Mouse (Mus musculus) myocyte (in vitro differentiated cells): ENCODE results near the gene Ren1. TPM values are rescaled to one million over a fixed set of nuclear protein-coding genes. Genes with fewer than 3 reads are reported as not detected.
A peak's percentile ranks its signal among the peaks of the same experiment; 100 is the strongest.

Source experiments
- H3K27me3 ChIP-seq: one replicate; pipeline ENCODE4 v1.6.1; 2011; ENCODE audit not compliant: control insufficient read depth, insufficient read depth, insufficient read length
- H3K36me3 ChIP-seq: one replicate; pipeline ENCODE4 v1.6.1; 2011; ENCODE audit not compliant: control insufficient read depth, insufficient read depth
- H3K4me2 ChIP-seq: one replicate; pipeline ENCODE4 v1.6.1; 2011; ENCODE audit warnings: low read depth, control low read depth
- H3K4me3 ChIP-seq: one replicate; pipeline ENCODE4 v1.5.1; 2011; ENCODE audit warnings: mild to moderate bottlenecking, control low read depth, moderate library complexity
- H3K79me2 ChIP-seq: one replicate; pipeline ENCODE4 v1.6.1; 2011; ENCODE audit not compliant: control insufficient read depth, insufficient read depth
- H3ac ChIP-seq: one replicate; pipeline ENCODE4 v1.6.1; 2011; ENCODE audit not compliant: control insufficient read depth, insufficient read length
- CEBPB ChIP-seq: IDR thresholded peaks from 2 replicates; pipeline ENCODE4 v1.6.1; 2011; ENCODE audit warnings: mild to moderate bottlenecking, moderate library complexity; ENCODE audit not compliant: poor library complexity, insufficient read depth, severe bottlenecking
- E2F4 ChIP-seq: IDR thresholded peaks from one replicate; pipeline ENCODE4 v1.6.1; 2011; ENCODE audit warnings: mild to moderate bottlenecking, control low read depth, moderate library complexity; ENCODE audit not compliant: insufficient read depth
- MAX ChIP-seq: IDR thresholded peaks from one replicate; pipeline ENCODE4 v1.6.1; 2011; ENCODE audit warnings: low read depth, mild to moderate bottlenecking, control low read depth
- MYOD1 ChIP-seq, 3 experiments: IDR thresholded peaks; one replicate each; pipeline ENCODE4 v1.6.1; 2011; ENCODE audit warnings: control low read depth in 2 of 3, low read depth in 2 of 3, mild to moderate bottlenecking in 2 of 3, moderate library complexity in 1 of 3; ENCODE audit not compliant: insufficient read length in 2 of 3, control insufficient read depth in 1 of 3
- MYOG ChIP-seq, 3 experiments: IDR thresholded peaks; one replicate each; pipeline ENCODE4 v1.6.1; 2011; ENCODE audit warnings: control low read depth in 2 of 3, low read depth in 2 of 3, mild to moderate bottlenecking in 2 of 3; ENCODE audit not compliant: insufficient read length in 2 of 3, control insufficient read depth in 1 of 3, insufficient read depth in 1 of 3
- POLR2A ChIP-seq: IDR thresholded peaks from one replicate; pipeline ENCODE4 v1.6.1; 2011; ENCODE audit warnings: low read depth, mild to moderate bottlenecking, control low read depth, moderate library complexity; ENCODE audit not compliant: insufficient read length
- POLR2AphosphoS2 ChIP-seq: IDR thresholded peaks from one replicate; pipeline ENCODE4 v1.6.1; 2011; ENCODE audit warnings: low read depth, control low read depth; ENCODE audit not compliant: insufficient read length
- REST ChIP-seq: IDR thresholded peaks from one replicate; pipeline ENCODE4 v1.6.1; 2011; ENCODE audit warnings: mild to moderate bottlenecking, control low read depth, moderate library complexity; ENCODE audit not compliant: insufficient read depth, insufficient read length
- SRF ChIP-seq: IDR thresholded peaks from one replicate; pipeline ENCODE4 v1.6.1; 2011; ENCODE audit warnings: low read depth; ENCODE audit not compliant: control insufficient read depth, insufficient read length
- TCF12 ChIP-seq: IDR thresholded peaks from one replicate; pipeline ENCODE4 v1.6.1; 2011; ENCODE audit warnings: mild to moderate bottlenecking, control low read depth; ENCODE audit not compliant: poor library complexity, insufficient read depth, severe bottlenecking
- TCF3 ChIP-seq: IDR thresholded peaks from one replicate; pipeline ENCODE4 v1.6.1; 2011; ENCODE audit warnings: low read depth, control low read depth; ENCODE audit not compliant: insufficient read length
- USF1 ChIP-seq: IDR thresholded peaks from one replicate; pipeline ENCODE4 v1.6.1; 2011; ENCODE audit warnings: low read depth, mild to moderate bottlenecking, control low read depth, moderate library complexity
- polyA plus RNA-seq: library from polyadenylated mRNA; unstranded; fragments of >200 nt; fragmentation: generic; extraction: Trizol; gene quantifications from one replicate; pipeline ENCODE4 v1.2.1, GENCODE M21; 2012; ENCODE audit warnings: missing spikeins

Gene Ren1
- polyA plus RNA-seq, 1 experiment: not detected

GRCm38 (mm10) chr1:133317149-133317548, 33.2 kb upstream of the Ren1 start:
- Histone ChIP-seq H3K4me3 (no peak overlapping the region), H3K27me3 (peaks cover 12% of the 10 kb centered on the region), H3ac (no peak overlapping the region), H3K4me2 (no peak overlapping the region), H3K36me3 (no peaks in the 10 kb centered on the region), H3K79me2 (no peaks in the 10 kb centered on the region)
- no peak for TF ChIP-seq TCF3
- no peak for TF ChIP-seq MAX
- no peak for TF ChIP-seq CEBPB
- no peak for TF ChIP-seq SRF
- TF ChIP-seq E2F4: no peak
- no peak for TF ChIP-seq TCF12
- TF ChIP-seq POLR2A: no peak
- TF ChIP-seq MYOD1 (IDR thresholded peaks at IDR 0.05; ENCODE audit: control insufficient read depth in 1 of 3, insufficient read length in 2 of 3, low read depth in 2 of 3): no peak
- TF ChIP-seq REST: no peak
- TF ChIP-seq USF1: no peak
- TF ChIP-seq MYOG (IDR thresholded peaks at IDR 0.05; ENCODE audit: control insufficient read depth in 1 of 3, insufficient read depth in 1 of 3, insufficient read length in 2 of 3, low read depth in 2 of 3): no peak
- no peak for TF ChIP-seq POLR2AphosphoS2

GRCm38 (mm10) chr1:133321267-133321925, 28.9 kb upstream of the Ren1 start, which contains the start of gene Kiss1:
Gene Kiss1 (plus strand): TSS chr1:133321875.
- TF ChIP-seq TCF12: no peak
- TF ChIP-seq REST: no peak
- TF ChIP-seq MAX: no peak
- TF ChIP-seq USF1: no peak
- TF ChIP-seq E2F4: no peak
- no peak for TF ChIP-seq TCF3
- no peak for TF ChIP-seq CEBPB
- TF ChIP-seq POLR2AphosphoS2: no peak
- no peak for TF ChIP-seq MYOD1 (IDR thresholded peaks at IDR 0.05; ENCODE audit: control insufficient read depth in 1 of 3, insufficient read length in 2 of 3, low read depth in 2 of 3)
- no peak for TF ChIP-seq POLR2A
- no peak for TF ChIP-seq SRF
- no peaks in the 10 kb centered on the region for H3K79me2 ChIP-seq
- no peak within 1 kb of the TSS for H3K4me2 ChIP-seq
- no peaks in the 10 kb centered on the region for H3K36me3 ChIP-seq
- no peak within 1 kb of the TSS for H3K4me3 ChIP-seq
- no peaks in the 10 kb centered on the region for H3K27me3 ChIP-seq
- no peak within 1 kb of the TSS for H3ac ChIP-seq

- H3K36me3 ChIP-seq: no peaks in the 10 kb centered on the region
- H3K4me2 ChIP-seq: no peak overlapping the region
- H3ac ChIP-seq: no peak overlapping the region
- peaks cover 5% of the 10 kb centered on the region for H3K27me3 ChIP-seq
- TF ChIP-seq CEBPB (no peak), MAX (no peak), MYOD1 (IDR thresholded peaks at IDR 0.05; ENCODE audit: control insufficient read depth in 1 of 3, insufficient read length in 2 of 3, low read depth in 2 of 3) (peak in 1 of 3 experiments; percentile 44), MYOG (IDR thresholded peaks at IDR 0.05; ENCODE audit: control insufficient read depth in 1 of 3, insufficient read depth in 1 of 3, insufficient read length in 2 of 3, low read depth in 2 of 3) (no peak)
- H3K79me2 ChIP-seq: no peaks in the 10 kb centered on the region
- no peak overlapping the region for H3K4me3 ChIP-seq
These were observed 27.0 kb upstream of the Ren1 start for GRCm38 (mm10) chr1:133323333-133323732.

GRCm38 (mm10) chr1:133325951-133326350, 24.4 kb upstream of the Ren1 start:
- no peak for TF ChIP-seq MYOG (IDR thresholded peaks at IDR 0.05; ENCODE audit: control insufficient read depth in 1 of 3, insufficient read depth in 1 of 3, insufficient read length in 2 of 3, low read depth in 2 of 3)
- no peak for TF ChIP-seq TCF12
- no peak for TF ChIP-seq POLR2AphosphoS2
- no peak for TF ChIP-seq CEBPB
- TF ChIP-seq POLR2A: no peak
- no peak for TF ChIP-seq SRF
- no peak for TF ChIP-seq REST
- no peak for TF ChIP-seq TCF3
- no peak for TF ChIP-seq MAX
- no peak for TF ChIP-seq USF1
- TF ChIP-seq E2F4: no peak
- TF ChIP-seq MYOD1 (IDR thresholded peaks at IDR 0.05; ENCODE audit: control insufficient read depth in 1 of 3, insufficient read length in 2 of 3, low read depth in 2 of 3): no peak
- no peak overlapping the region for H3K4me3 ChIP-seq

GRCm38 (mm10) chr1:133327094-133327493, 23.2 kb upstream of the Ren1 start:
- no peak overlapping the region for H3ac ChIP-seq
- no peak for TF ChIP-seq POLR2A
- peaks cover 34% of the 10 kb centered on the region for H3K27me3 ChIP-seq
- H3K4me3 ChIP-seq: no peak overlapping the region
- no peak overlapping the region for H3K4me2 ChIP-seq
- no peaks in the 10 kb centered on the region for H3K36me3 ChIP-seq
- no peaks in the 10 kb centered on the region for H3K79me2 ChIP-seq

More at GRCm38 (mm10) chr1:133325951-133326350, 24.4 kb upstream of the Ren1 start:
- Histone ChIP-seq H3K27me3 (peaks cover 27% of the 10 kb centered on the region), H3K4me2 (no peak overlapping the region), H3K79me2 (no peaks in the 10 kb centered on the region), H3K36me3 (no peaks in the 10 kb centered on the region), H3ac (no peak overlapping the region)
